Mouse (Mus musculus) embryonic fibroblast, embryonic 13.5 days (primary cell): ENCODE results near the gene Sgsm2.

ENCODE experiments used
- CTCF ChIP-seq: IDR thresholded peaks from 2 replicates; pipeline ENCODE4 v1.5.1; 2011; ENCODE audit warnings: mild to moderate bottlenecking, control low read depth, low read length, moderate library complexity, borderline replicate concordance; ENCODE audit not compliant: insufficient read depth
- POLR2A ChIP-seq: IDR thresholded peaks from 2 replicates; pipeline ENCODE4 v1.6.1; 2011; ENCODE audit warnings: low read depth, mild to moderate bottlenecking, control low read depth, low read length, moderate library complexity

- TF ChIP-seq POLR2A (no peak), CTCF (no peak)
Observed at GRCm38 (mm10) chr11:74864421-74864820, 32.4 kb downstream of the Sgsm2 start.
